Mouse (Mus musculus) splenic B cell, adult 2 months (primary cell): ENCODE data around the gene Cnrip1.
"Not testable (repeated sequence)": the region's sequence is repeated elsewhere in the genome, so short reads cannot be mapped to it uniquely, and the experiment has no call there.

ENCODE experiments used
- DNase-seq: peaks from one replicate; pipeline ENCODE4 v3.0.0-alpha.2; 2011; ENCODE audit warnings: low read depth, low spot score
- H3K27me3 ChIP-seq: 2 replicates; pipeline ENCODE4 v1.6.1; 2012; ENCODE audit warnings: mild to moderate bottlenecking, low read length, moderate library complexity, mixed read lengths; ENCODE audit not compliant: control insufficient read depth, poor library complexity, insufficient read depth, severe bottlenecking
- H3K36me3 ChIP-seq: 2 replicates; pipeline ENCODE4 v1.6.1; 2012; ENCODE audit warnings: mild to moderate bottlenecking, low read length, moderate library complexity, mixed read lengths; ENCODE audit not compliant: control insufficient read depth, poor library complexity, insufficient read depth, severe bottlenecking

The Cnrip1 gene

GRCm38 (mm10) chr11:17069360-17069759, 18.0 kb downstream of the Cnrip1 start:
- H3K36me3 ChIP-seq, H3K27me3 ChIP-seq, DNase-seq: not testable (repeated sequence)

DNA sequence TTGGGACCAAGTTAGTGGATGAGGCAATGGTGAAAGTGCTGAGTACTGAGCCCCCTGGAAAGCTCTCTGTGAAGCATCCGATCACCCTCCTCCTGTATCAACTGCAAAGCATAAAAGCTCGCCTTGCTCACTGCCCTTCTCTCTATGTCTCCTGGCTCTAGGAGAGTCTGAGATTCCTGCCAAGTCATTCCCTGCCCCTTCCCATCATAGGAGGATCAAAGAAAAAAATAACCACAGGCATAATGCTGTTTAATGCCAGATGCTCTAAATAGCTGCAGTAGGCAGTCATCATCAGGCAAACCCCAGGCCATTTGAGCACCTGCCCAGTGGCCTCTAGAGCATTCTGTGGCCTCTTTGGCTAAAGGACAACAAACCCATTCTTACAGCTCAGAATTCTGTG, 24.3 kb downstream of the Cnrip1 start:
- Histone ChIP-seq H3K36me3 (no peaks in the 10 kb centered on the region), H3K27me3 (no peaks in the 10 kb centered on the region)
- no peak for DNase-seq

DNA sequence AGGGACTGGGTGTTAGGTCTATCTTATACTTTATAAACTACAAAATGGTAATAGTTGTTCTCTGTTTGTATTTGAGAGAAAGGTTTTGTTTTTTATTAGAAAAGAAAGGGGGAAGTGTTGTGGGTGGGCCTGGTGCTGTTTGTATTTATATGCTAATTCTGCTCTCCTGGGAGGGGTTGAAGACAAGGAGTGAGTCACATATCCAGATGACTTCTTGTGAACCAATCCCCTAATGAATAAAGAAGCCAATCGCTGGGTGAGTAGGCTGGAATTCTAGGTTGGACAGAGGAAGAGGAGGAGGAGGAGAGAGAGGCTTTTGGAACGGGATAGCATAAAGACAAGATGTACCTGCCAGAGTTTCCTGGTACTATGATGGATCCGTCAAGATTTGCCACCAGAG, 30.7 kb downstream of the Cnrip1 start:
- H3K27me3 ChIP-seq: no peaks in the 10 kb centered on the region
- no peaks in the 10 kb centered on the region for H3K36me3 ChIP-seq
- no peak for DNase-seq

DNA sequence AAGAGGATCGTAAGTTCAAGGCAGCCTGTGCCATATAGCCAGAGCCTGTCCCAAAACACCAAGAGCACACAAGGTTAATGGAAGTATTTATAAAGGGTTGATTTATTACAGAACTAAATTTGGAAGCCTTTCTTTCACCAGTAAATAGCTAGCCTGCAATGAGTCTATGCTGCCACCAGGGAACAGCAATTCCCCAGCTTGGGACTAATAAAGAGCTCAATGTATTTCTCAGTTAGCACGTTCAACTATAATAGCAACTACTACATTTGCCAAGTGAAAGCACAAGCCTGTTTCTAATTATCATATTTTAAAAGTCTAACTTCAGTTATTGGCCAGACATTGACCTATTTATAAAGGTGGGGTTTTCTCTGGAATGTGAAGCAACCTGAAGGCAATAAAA, 31.6 kb downstream of the Cnrip1 start:
- Histone ChIP-seq H3K27me3 (no peaks in the 10 kb centered on the region), H3K36me3 (no peaks in the 10 kb centered on the region)
- peak; percentile 37 for DNase-seq

GRCm38 (mm10) chr11:17083455-17083854, 32.1 kb downstream of the Cnrip1 start:
- Histone ChIP-seq H3K36me3 (no peaks in the 10 kb centered on the region), H3K27me3 (no peaks in the 10 kb centered on the region)
- DNase-seq: no peak

GRCm38 (mm10) chr11:17083866-17084265, 32.5 kb downstream of the Cnrip1 start:
- DNase-seq: no peak
- H3K27me3 ChIP-seq: no peaks in the 10 kb centered on the region
- no peaks in the 10 kb centered on the region for H3K36me3 ChIP-seq

- no peaks in the 10 kb centered on the region for H3K27me3 ChIP-seq
- no peak for DNase-seq
- H3K36me3 ChIP-seq: no peaks in the 10 kb centered on the region
Observed at GRCm38 (mm10) chr11:17086106-17086505, 34.7 kb downstream of the Cnrip1 start.

- no peaks in the 10 kb centered on the region for H3K36me3 ChIP-seq
Observed at GRCm38 (mm10) chr11:17106936-17107335, 55.5 kb downstream of the Cnrip1 start.

DNA sequence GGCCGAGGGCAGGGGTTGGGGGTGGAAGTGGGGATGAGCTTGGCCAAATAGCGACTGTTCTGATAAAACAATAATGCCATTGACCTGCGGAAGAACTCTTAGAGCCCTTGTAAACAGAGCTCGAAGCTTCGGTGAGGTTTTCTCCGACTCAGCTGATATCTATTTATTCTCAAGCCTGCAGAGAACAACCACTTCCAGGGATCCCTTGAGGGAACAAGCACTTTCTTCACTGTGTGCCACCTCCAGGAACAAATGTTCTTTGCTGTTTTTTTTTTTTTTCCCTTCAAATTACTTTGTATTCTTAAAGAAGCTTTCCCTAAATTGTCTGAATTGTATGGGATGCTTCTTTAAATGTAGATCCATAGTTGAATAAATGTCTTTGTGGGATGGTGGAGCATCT, 56.0 kb downstream of the Cnrip1 start:
- Histone ChIP-seq H3K27me3 (no peaks in the 10 kb centered on the region), H3K36me3 (no peaks in the 10 kb centered on the region)
- no peak for DNase-seq

More at GRCm38 (mm10) chr11:17106936-17107335, 55.5 kb downstream of the Cnrip1 start:
- no peaks in the 10 kb centered on the region for H3K27me3 ChIP-seq
- no peak for DNase-seq

GRCm38 (mm10) chr11:17112419-17113090, 61.2 kb downstream of the Cnrip1 start:
- DNase-seq: no peak
- H3K27me3 ChIP-seq: no peaks in the 10 kb centered on the region
- H3K36me3 ChIP-seq: no peaks in the 10 kb centered on the region

DNA sequence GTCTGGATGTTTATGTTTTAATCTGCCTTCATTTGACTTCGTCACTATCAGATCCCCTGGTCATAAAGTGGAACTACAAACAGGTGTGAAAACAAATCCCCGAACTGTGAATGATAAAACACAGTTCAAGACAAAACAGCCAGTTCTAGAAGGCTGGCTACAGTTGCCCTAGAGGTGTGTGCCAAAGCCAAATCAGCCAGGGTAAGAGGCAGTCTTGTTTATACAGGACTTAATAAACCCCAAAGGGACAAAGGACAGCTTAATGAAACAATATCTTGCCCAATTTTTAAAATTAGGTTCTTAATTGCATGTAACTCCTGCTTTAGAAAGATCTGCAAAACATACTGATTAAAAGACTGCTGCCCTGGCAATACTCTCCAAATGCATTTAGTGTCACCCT, 75.0 kb downstream of the Cnrip1 start:
- no peaks in the 10 kb centered on the region for H3K36me3 ChIP-seq
- H3K27me3 ChIP-seq: no peaks in the 10 kb centered on the region
- DNase-seq: no peak
